In the genomic region with DNA sequence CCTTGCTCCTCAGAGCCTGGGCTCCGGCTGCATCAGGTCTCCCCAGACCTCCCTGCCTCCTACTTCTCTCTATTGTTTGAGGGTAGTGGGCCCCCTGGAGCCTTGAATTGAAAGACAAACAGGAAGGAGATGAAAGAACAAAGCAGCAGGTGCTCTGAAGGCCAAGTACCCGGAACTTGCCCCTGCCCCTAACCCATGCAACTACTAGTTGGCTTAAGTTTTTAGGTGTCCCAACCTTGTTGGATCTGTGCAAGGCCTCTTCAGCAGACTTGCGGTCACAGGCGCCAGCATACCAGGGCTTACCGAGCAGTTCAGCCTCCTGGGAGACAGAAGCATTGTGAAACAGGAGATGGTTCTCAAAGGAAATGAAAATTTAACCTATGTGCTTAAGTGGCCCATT, we compare ENCODE assay signal across 20 mouse cellular contexts. TPM values are rescaled to one million over a fixed set of nuclear protein-coding genes. Genes with fewer than 3 reads are reported as not detected.
A peak's percentile ranks its signal among the peaks of the same experiment; 100 is the strongest.
DNase-seq lines count a peak whose midpoint lies in the region; ATAC-seq and TF ChIP-seq lines count a peak whose summit lies in the region.
"Had no signal": no experiment of that assay in that cellular context is flagged by ENCODE, and none has a peak within 500 bp of the region (broad histone marks: within the 10 kb centered on the region; RNA-seq: fewer than 3 reads in every experiment).

No protein-coding gene starts in this region.

- TF ChIP-seq CTCF in E14TG2a.4 (conservative IDR thresholded peaks at IDR 0.05; ENCODE audit: low read length): no peak
- TF ChIP-seq CTCF in midbrain, postnatal 0 days (IDR thresholded peaks at IDR 0.05): no peak

- 27% methylated on average over 5 of the region's 5 CpGs for WGBS in midbrain, postnatal 0 days

- no peaks in the 10 kb centered on the region for H3K27me3 ChIP-seq in E14TG2a.4 (ENCODE audit: insufficient read depth, low read length)
- peaks cover 16% of the 10 kb centered on the region for H3K27me3 ChIP-seq in megakaryocyte, embryonic 14.5 days (replicated peaks)
- H3K27me3 ChIP-seq in midbrain, postnatal 0 days (ENCODE audit: insufficient read depth, low read length): no peaks in the 10 kb centered on the region
- H3K27me3 ChIP-seq: CH12.LX; embryonic facial prominence, embryonic 12.5 days; heart, embryonic 13.5 days; midbrain, embryonic 13.5 days; stomach, embryonic 15.5 days had no signal

- no peaks in the 10 kb centered on the region for H3K9me3 ChIP-seq in E14TG2a.4 (ENCODE audit: low read length)
- no peaks in the 10 kb centered on the region; the same call in 1 of the 2 replicates for H3K9me3 ChIP-seq in megakaryocyte, embryonic 14.5 days
- H3K9me3 ChIP-seq in midbrain, postnatal 0 days (ENCODE audit: low read length): no peaks in the 10 kb centered on the region
- H3K9me3 ChIP-seq: heart, embryonic 13.5 days; stomach, embryonic 15.5 days had no signal

- ATAC-seq in inflammation-experienced regulatory T-cells, adult 6 months: no peak
- no peak for ATAC-seq in megakaryocyte-erythroid progenitor cell, adult 5-6 weeks (replicated peaks; ENCODE audit: low FRiP score, low TSS enrichment, poor library complexity, severe bottlenecking)
- ATAC-seq in midbrain, postnatal 0 days (ENCODE audit: low FRiP score): no peak
- ATAC-seq: forebrain, embryonic 16.5 days; midbrain, embryonic 13.5 days had no signal

- no peak overlapping the region for H3K4me2 ChIP-seq in midbrain, postnatal 0 days (ENCODE audit: low read depth, low read length, poor library complexity, severe bottlenecking)
- H3K4me2 ChIP-seq: embryonic facial prominence, embryonic 12.5 days; heart, embryonic 13.5 days; midbrain, embryonic 13.5 days; stomach, embryonic 15.5 days had no signal

- H3K36me3 ChIP-seq in E14TG2a.4 (ENCODE audit: insufficient read depth, low read length): 0 out of 2 replicates have a peak, but pooled peaks cover 7% of the 10 kb centered on the region
- H3K36me3 ChIP-seq in megakaryocyte, embryonic 14.5 days (replicated peaks; ENCODE audit: low read length): no peaks in the 10 kb centered on the region
- H3K36me3 ChIP-seq in midbrain, postnatal 0 days (ENCODE audit: insufficient read depth, low read length): no peaks in the 10 kb centered on the region
- H3K36me3 ChIP-seq: embryonic facial prominence, embryonic 12.5 days; heart, embryonic 13.5 days; midbrain, embryonic 13.5 days; stomach, embryonic 15.5 days had no signal

- DNase-seq in R1 (ENCODE audit: low read depth, low spot score): peak; percentile 96
- DNase-seq in thymus, postnatal 14 days: peak; percentile 74
- no peak for DNase-seq in midbrain, postnatal 0 days (ENCODE audit: low spot score)
- DNase-seq: adrenal gland, adult 8-10 months; cerebellum, adult 8-10 months; heart, postnatal 4 days; kidney, adult 2 months; kidney, postnatal 36 days; lung, postnatal 14 days had no signal

- peak overlapping the region; percentile 67 for H3K4me3 ChIP-seq in E14TG2a.4 (replicated peaks; ENCODE audit: low read length)
- peak overlapping the region; percentile 28 for H3K4me3 ChIP-seq in megakaryocyte, embryonic 14.5 days (replicated peaks)
- H3K4me3 ChIP-seq in midbrain, postnatal 0 days (ENCODE audit: low read depth, low read length): no peak overlapping the region
- H3K4me3 ChIP-seq: embryonic facial prominence, embryonic 12.5 days; heart, embryonic 13.5 days; midbrain, embryonic 13.5 days; myocyte; stomach, embryonic 15.5 days had no signal

- H3K27ac ChIP-seq in midbrain, postnatal 0 days (ENCODE audit: low read depth, low read length): no peak overlapping the region
- H3K27ac ChIP-seq: embryonic facial prominence, embryonic 12.5 days; heart, embryonic 13.5 days; midbrain, embryonic 13.5 days; stomach, embryonic 15.5 days had no signal

- peaks cover 28% of the 10 kb centered on the region for H3K4me1 ChIP-seq in E14TG2a.4 (replicated peaks; ENCODE audit: low read depth, low read length)
- H3K4me1 ChIP-seq in megakaryocyte, embryonic 14.5 days: peaks cover 11% of the 10 kb centered on the region
- H3K4me1 ChIP-seq in midbrain, postnatal 0 days (ENCODE audit: insufficient read depth, low read length): no peaks in the 10 kb centered on the region
- H3K4me1 ChIP-seq: embryonic facial prominence, embryonic 12.5 days; midbrain, embryonic 13.5 days; stomach, embryonic 15.5 days had no signal

- no peak overlapping the region for H3K9ac ChIP-seq in midbrain, postnatal 0 days (replicated peaks; ENCODE audit: low read length, poor library complexity, severe bottlenecking)
- H3K9ac ChIP-seq: embryonic facial prominence, embryonic 12.5 days; heart, embryonic 13.5 days; midbrain, embryonic 13.5 days; stomach, embryonic 15.5 days had no signal

RNA-seq across cellular contexts. Expression of a gene that starts 41.5 kb away (rescaled TPM):
- polyA plus RNA-seq in megakaryocyte, embryonic 14.5 days (2012; ENCODE audit: insufficient read depth, low replicate concordance): 0.18 TPM in 1 of 2 replicates, not detected in the other
- polyA plus RNA-seq in inflammation-experienced regulatory T-cells, adult 6 months (2017; shearing (Covaris generic)): 10 to 100 TPM; 11.7 to 13.0 (median 12.0) TPM
- total RNA-seq in megakaryocyte-erythroid progenitor cell, adult 5-6 weeks (2014; fragmentation: Nextera tagmentation): 14.1 and 15.6 TPM in 2 replicates
- 15.0 and 28.3 TPM in 2 replicates for total RNA-seq in megakaryocyte-erythroid progenitor cell, adult 5-6 weeks (2017)
- total RNA-seq in midbrain, postnatal 0 days (2014; rRNA removed): 11.2 and 15.0 TPM in 2 replicates
- polyA plus RNA-seq in midbrain, postnatal 0 days (2015; fragmentation: Nextera tagmentation; extraction: Ambion mirVana): 2.4 TPM in 2 replicates

RNA-seq across cellular contexts. Expression of a gene that starts 58.3 kb away (rescaled TPM):
- 0.43 TPM in 1 of 2 replicates, not detected in the other for polyA plus RNA-seq in megakaryocyte, embryonic 14.5 days (2012; ENCODE audit: insufficient read depth, low replicate concordance)
- 1 to 10 TPM in 2 of 3 experiments, not detected in 1; 1.8 to 2.0 TPM for polyA plus RNA-seq in inflammation-experienced regulatory T-cells, adult 6 months (2017; shearing (Covaris generic))
- total RNA-seq in megakaryocyte-erythroid progenitor cell, adult 5-6 weeks (2014; fragmentation: Nextera tagmentation): 0.89 and 26.4 TPM in 2 replicates
- 0.65 and 0.75 TPM in 2 replicates for total RNA-seq in megakaryocyte-erythroid progenitor cell, adult 5-6 weeks (2017)
- total RNA-seq in midbrain, postnatal 0 days (2014; rRNA removed): 0.42 and 1.2 TPM in 2 replicates
- polyA plus RNA-seq in midbrain, postnatal 0 days (2015; fragmentation: Nextera tagmentation; extraction: Ambion mirVana): 1.4 TPM in 2 replicates
